Mouse (Mus musculus) liver, embryonic 13.5 days (tissue): ENCODE results near the gene St7. TPM values are rescaled to one million over a fixed set of nuclear protein-coding genes. Genes with fewer than 3 reads are reported as not detected.

Experiments
- ATAC-seq: fragments of 200-750 bp; cut with Nextera tagmentation; 2 replicates; pipeline ENCODE4 v1.8.0; 2017; ENCODE audit warnings: low read depth, mild to moderate bottlenecking, moderate number of reproducible peaks, moderate library complexity
- DNase-seq: peaks from one replicate; pipeline ENCODE4 v3.0.0; 2022
- H3K27ac ChIP-seq: fragments of 300-500 bp; sonication (generic); 2 replicates; pipeline ENCODE4 v1.5.1; 2015; ENCODE audit warnings: moderate library complexity, mild to moderate bottlenecking, inconsistent platforms
- H3K27me3 ChIP-seq: fragments of 300-500 bp; sonication (generic); 2 replicates; pipeline ENCODE4 v1.6.1; 2015; ENCODE audit warnings: mild to moderate bottlenecking, inconsistent platforms
- H3K36me3 ChIP-seq: fragments of 300-500 bp; sonication (generic); 2 replicates; pipeline ENCODE4 v1.6.1; 2015; ENCODE audit warnings: mild to moderate bottlenecking, inconsistent platforms
- H3K4me1 ChIP-seq: fragments of 300-500 bp; sonication (generic); replicated peaks from 2 replicates; pipeline ENCODE4 v1.6.1; 2015; ENCODE audit warnings: inconsistent platforms
- H3K4me2 ChIP-seq: fragments of 300-500 bp; sonication (generic); 2 replicates; pipeline ENCODE4 v1.6.1; 2015; ENCODE audit warnings: inconsistent platforms, mild to moderate bottlenecking, moderate library complexity
- H3K4me3 ChIP-seq: fragments of 300-500 bp; sonication (generic); replicated peaks from 2 replicates; pipeline ENCODE4 v1.5.1; 2015; ENCODE audit warnings: mild to moderate bottlenecking, inconsistent platforms
- H3K9ac ChIP-seq: fragments of 300-500 bp; sonication (generic); 2 replicates; pipeline ENCODE4 v1.6.1; 2015; ENCODE audit warnings: mild to moderate bottlenecking, inconsistent platforms
- H3K9me3 ChIP-seq: fragments of 300-500 bp; sonication (generic); replicated peaks from 2 replicates; pipeline ENCODE4 v1.6.1; 2016; ENCODE audit warnings: inconsistent platforms
- WGBS: fragments of 180-500 bp; shearing (Covaris S2); methylation state at CpG from one replicate; pipeline ENCODE4 v1.1.7; 2015; ENCODE audit not compliant: insufficient replicate concordance; 5-methylcytosine and 5-hydroxymethylcytosine counted together
- polyA plus RNA-seq: library from polyadenylated mRNA; unstranded; fragments of >200 nt; fragmentation: Nextera tagmentation; extraction: Ambion mirVana; gene quantifications from 2 replicates; pipeline ENCODE4 v1.2.1, GENCODE M21; 2015

Gene St7
- polyA plus RNA-seq, 1 experiment from 2014 or later: 11.8 TPM

DNA sequence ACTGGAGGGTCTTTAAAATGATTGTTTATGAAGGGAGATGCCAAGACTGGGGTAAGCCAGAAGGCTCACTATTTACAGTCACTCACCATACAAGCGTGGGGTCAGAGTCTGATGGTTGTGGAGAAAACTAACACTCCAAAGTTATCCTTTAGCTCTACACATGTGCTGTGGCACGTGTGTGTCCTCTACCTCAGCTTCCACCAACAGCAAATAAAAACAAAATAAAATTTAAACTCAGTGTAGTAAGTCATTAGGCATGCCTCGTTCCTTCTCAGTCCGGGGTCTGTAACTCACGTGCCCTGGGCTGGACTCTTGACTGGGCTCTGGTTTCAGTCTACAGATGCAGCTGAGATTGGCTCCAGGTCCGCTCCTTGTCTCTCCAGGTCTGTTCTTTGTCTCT, 27.3 kb downstream of the St7 start:
- no peak overlapping the region for H3K9ac ChIP-seq
- DNase-seq (no peak), ATAC-seq (no peak)
- WGBS: 67% methylated on average over 6 of the region's 6 CpGs
- H3K9me3 ChIP-seq: no peaks in the 10 kb centered on the region
- no peak overlapping the region for H3K4me2 ChIP-seq
- H3K27me3 ChIP-seq: no peaks in the 10 kb centered on the region
- no peaks in the 10 kb centered on the region for H3K36me3 ChIP-seq
- H3K4me3 ChIP-seq: no peak overlapping the region
- peaks cover 26% of the 10 kb centered on the region for H3K4me1 ChIP-seq
- no peak overlapping the region for H3K27ac ChIP-seq

DNA sequence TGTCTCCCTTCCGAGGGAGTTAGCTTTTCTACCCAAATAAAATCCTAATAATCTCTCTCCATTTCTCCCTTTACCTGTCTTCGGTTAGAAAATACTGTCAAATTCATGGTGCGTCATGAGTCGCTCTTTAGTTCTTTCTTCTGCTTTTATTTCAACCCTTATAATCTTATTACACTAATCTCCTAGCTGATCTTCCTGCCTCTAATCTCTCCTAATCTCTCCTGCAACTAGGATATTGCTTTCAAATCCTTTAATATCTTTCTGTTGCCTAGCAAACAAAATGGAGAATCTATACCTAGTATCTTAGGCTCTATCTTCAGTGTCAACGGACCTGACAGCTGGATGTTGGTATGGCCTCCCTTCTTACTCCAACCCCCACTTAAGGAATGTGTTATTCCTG, 29.0 kb downstream of the St7 start:
- no peak overlapping the region for H3K4me2 ChIP-seq
- peaks cover 34% of the 10 kb centered on the region for H3K4me1 ChIP-seq
- no peak overlapping the region for H3K4me3 ChIP-seq
- H3K27me3 ChIP-seq: no peaks in the 10 kb centered on the region
- H3K9ac ChIP-seq: no peak overlapping the region
- DNase-seq (no peak), ATAC-seq (no peak)
- H3K27ac ChIP-seq: no peak overlapping the region
- H3K36me3 ChIP-seq: no peaks in the 10 kb centered on the region
- no peaks in the 10 kb centered on the region for H3K9me3 ChIP-seq
- WGBS: 79% methylated on average over 5 of the region's 5 CpGs

DNA sequence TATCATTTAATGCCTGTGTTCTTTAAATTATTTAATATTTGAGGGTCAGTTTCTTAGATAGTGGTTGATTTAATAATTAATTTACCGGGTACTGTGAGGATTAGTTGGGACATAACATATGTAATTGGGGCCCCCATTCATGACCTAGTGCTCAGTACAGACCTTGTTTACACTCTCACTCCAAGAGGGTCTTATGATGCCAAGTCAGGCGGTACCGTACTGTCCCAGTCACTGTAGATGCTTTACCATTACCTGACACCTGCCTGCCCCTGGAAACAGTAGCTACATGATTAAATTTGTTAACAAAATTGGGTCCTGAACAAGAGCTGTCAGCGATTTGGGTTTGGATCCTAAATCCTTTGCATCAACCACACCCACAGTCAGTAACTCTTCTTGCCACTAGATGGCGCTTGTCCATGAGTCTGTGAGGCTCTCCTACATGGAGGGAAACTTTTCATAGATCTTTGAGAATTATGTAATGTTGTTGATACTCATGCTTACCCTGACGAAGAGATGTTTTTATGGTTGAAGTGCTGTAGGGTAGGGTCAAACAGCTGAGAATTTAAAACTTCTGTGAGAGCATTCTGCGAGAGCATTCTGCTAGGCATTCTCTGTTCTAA, 33.2 kb downstream of the St7 start:
- peak; percentile 49; the same call in 1 of the 2 replicates for ATAC-seq
- Histone ChIP-seq H3K4me3 (no peak overlapping the region), H3K27ac (0 out of 2 replicates have a peak overlapping the region, but pooled peaks have one; percentile 5), H3K27me3 (no peaks in the 10 kb centered on the region), H3K36me3 (no peaks in the 10 kb centered on the region), H3K9me3 (no peaks in the 10 kb centered on the region), H3K4me2 (no peak overlapping the region), H3K4me1 (peaks cover 42% of the 10 kb centered on the region), H3K9ac (no peak overlapping the region)
- DNase-seq: peak; percentile 53
- WGBS: 40% methylated on average over 7 of the region's 7 CpGs

DNA sequence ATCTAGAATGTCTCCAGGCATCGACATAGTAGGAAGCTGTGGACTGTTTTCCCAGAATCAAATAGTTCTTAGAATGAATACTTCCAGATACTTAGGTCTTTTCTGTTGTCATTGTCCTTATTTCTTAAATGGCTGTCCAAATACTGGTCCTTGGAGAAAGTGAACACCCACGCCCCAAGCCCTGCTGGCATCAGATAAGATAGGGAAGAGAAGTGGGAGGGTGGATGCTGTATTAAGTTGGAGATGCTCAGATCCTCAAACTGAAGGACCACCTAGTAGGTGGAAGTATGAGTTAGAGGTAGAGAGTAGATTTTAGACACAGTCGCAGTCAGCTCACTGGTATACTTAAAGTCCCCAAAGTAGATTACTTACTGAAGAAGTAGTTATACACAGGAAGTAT, 34.5 kb downstream of the St7 start:
- H3K36me3 ChIP-seq: no peaks in the 10 kb centered on the region
- WGBS: 57% methylated on average over 3 of the region's 3 CpGs
- no peak overlapping the region for H3K9ac ChIP-seq
- no peaks in the 10 kb centered on the region for H3K9me3 ChIP-seq
- H3K4me2 ChIP-seq: no peak overlapping the region
- DNase-seq: no peak
- H3K4me3 ChIP-seq: no peak overlapping the region
- H3K4me1 ChIP-seq: peaks cover 39% of the 10 kb centered on the region
- no peak overlapping the region for H3K27ac ChIP-seq
- no peaks in the 10 kb centered on the region for H3K27me3 ChIP-seq
- ATAC-seq: peak; percentile 53

DNA sequence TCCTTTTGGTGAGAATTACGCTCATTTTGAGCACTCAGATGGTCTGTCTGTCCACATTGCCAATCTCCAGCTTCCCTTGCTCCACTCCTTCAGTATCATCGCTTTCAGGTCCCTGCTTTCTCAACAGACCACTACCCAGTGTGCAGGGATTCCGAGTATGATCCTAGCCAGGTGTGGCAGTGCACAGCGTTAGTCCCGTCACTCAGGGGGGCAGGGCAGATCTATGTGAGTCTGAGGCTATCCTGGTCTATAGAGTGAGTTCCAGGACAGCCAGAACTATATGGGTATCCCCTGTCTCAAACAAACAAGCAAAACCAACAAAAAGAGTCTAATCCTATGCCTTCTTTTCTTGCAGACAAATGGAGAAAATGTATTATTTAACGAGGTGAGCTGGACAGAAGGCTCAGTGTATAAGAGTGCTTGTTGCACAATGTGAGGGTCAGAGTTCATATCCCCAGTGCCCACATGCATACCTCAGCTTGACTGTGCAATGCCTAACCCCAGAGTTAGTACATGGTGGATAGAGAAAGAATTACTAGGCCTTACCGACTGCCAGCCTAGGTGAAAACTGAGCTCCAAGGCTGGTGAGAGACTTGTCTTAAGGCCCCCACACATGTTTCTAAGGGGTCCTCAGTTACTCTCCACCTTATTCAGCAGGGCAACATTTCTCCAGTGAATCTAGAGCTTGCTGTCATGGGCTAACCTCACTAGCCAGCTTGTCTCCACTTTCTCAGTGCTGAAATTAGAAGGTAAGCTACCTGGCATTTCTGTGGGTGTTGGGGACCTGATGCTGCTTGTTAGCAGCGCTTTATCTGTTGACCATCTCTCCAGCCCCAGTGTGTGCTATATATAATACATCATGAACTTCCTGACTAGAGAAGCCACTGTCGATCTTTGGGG, 35.4 kb downstream of the St7 start:
- H3K4me2 ChIP-seq: no peak overlapping the region
- ATAC-seq (peak; percentile 69), DNase-seq (no peak)
- 65% methylated on average over 9 of the region's 9 CpGs for WGBS
- no peaks in the 10 kb centered on the region for H3K9me3 ChIP-seq
- H3K36me3 ChIP-seq: no peaks in the 10 kb centered on the region
- H3K4me1 ChIP-seq: peaks cover 45% of the 10 kb centered on the region
- H3K9ac ChIP-seq: no peak overlapping the region
- 0 out of 2 replicates have a peak overlapping the region, but pooled peaks have one; percentile 29 for H3K27ac ChIP-seq
- H3K27me3 ChIP-seq: no peaks in the 10 kb centered on the region
- no peak overlapping the region for H3K4me3 ChIP-seq

DNA sequence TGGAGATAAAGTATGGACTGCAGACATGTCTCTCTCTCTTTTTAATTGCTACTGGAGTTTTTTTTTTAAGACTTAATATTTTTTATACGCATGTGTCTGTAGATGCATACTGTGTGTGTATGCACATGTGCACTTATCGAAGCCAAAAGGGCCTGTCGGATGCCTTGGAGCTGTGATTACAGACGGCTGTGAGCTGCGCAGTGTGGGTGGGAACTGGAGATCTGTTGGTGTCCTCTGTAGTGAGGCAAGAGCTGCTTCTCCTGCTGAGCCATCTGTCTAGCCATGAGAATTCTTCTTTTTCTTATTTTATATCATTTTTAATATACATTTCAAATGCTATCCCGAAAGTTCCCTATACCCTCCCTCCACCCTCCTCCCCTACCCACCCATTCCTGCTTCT, 37.4 kb downstream of the St7 start:
- no peaks in the 10 kb centered on the region for H3K27me3 ChIP-seq
- H3K4me1 ChIP-seq: peaks cover 48% of the 10 kb centered on the region
- H3K4me3 ChIP-seq: no peak overlapping the region
- H3K36me3 ChIP-seq: no peaks in the 10 kb centered on the region
- WGBS: 78% methylated on average over 6 of the region's 6 CpGs
- H3K4me2 ChIP-seq: no peak overlapping the region
- H3K9me3 ChIP-seq: no peaks in the 10 kb centered on the region
- ATAC-seq (no peak), DNase-seq (no peak)
- H3K27ac ChIP-seq: no peak overlapping the region
- H3K9ac ChIP-seq: no peak overlapping the region

DNA sequence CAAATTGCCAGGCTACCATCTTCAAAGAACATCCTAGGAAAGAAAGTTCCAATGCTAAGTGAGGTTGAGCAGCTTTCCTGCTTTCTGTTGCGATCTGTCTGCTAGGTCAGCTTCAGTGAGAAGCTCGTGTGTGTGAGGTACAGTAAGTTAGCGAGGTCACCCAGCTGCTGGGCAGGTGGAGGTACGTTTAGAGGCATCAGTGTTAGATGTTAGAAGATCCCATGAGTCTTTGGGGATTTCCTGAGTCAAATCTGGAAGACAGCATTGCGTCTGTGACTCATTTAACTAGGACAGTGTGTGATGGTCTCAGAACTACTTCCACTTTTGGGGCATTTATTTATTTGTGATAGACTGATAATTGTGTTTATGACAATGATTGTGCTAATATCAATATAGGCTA, 39.0 kb downstream of the St7 start:
- H3K27me3 ChIP-seq: no peaks in the 10 kb centered on the region
- no peaks in the 10 kb centered on the region for H3K9me3 ChIP-seq
- H3K4me2 ChIP-seq: no peak overlapping the region
- no peaks in the 10 kb centered on the region for H3K36me3 ChIP-seq
- DNase-seq (no peak), ATAC-seq (no peak)
- WGBS: 58% methylated on average over 5 of the region's 5 CpGs
- peaks cover 52% of the 10 kb centered on the region for H3K4me1 ChIP-seq
- H3K4me3 ChIP-seq: no peak overlapping the region
- H3K27ac ChIP-seq: 0 out of 2 replicates have a peak overlapping the region, but pooled peaks have one; percentile 32
- no peak overlapping the region for H3K9ac ChIP-seq

DNA sequence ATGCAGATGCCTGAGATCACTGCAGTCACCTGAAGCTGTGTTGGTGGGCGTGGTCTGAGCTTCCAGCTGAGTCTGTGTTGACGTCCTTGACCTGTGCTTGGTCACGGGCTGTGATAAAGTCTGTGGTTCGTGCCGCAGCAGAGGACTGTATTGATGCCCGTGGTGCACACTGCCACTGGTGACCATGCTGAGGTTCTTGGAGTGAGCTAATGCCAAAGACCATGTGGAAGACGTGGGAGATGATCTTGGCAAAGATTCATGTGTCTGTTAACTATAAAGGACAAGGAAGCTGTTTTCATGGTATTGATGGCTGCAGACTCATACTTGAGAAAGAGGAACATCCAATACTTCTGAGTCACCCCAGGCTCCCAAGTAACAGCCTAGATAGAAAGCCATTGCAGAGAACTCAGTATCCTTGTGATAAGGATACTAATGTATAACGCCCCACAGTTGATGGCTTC, 41.2 kb downstream of the St7 start:
- Histone ChIP-seq H3K4me1 (peaks cover 49% of the 10 kb centered on the region), H3K4me2 (peak overlapping the region; percentile 49), H3K27me3 (no peaks in the 10 kb centered on the region), H3K27ac (peak overlapping the region; percentile 90), H3K9me3 (no peaks in the 10 kb centered on the region), H3K36me3 (no peaks in the 10 kb centered on the region), H3K9ac (0 out of 2 replicates have a peak overlapping the region, but pooled peaks have one; percentile 39), H3K4me3 (0 out of 2 replicates have a peak overlapping the region, but pooled peaks have one; percentile 20)
- WGBS: 17% methylated on average over 8 of the region's 8 CpGs
- ATAC-seq: peak; percentile 94
- peak; percentile 74 for DNase-seq

DNA sequence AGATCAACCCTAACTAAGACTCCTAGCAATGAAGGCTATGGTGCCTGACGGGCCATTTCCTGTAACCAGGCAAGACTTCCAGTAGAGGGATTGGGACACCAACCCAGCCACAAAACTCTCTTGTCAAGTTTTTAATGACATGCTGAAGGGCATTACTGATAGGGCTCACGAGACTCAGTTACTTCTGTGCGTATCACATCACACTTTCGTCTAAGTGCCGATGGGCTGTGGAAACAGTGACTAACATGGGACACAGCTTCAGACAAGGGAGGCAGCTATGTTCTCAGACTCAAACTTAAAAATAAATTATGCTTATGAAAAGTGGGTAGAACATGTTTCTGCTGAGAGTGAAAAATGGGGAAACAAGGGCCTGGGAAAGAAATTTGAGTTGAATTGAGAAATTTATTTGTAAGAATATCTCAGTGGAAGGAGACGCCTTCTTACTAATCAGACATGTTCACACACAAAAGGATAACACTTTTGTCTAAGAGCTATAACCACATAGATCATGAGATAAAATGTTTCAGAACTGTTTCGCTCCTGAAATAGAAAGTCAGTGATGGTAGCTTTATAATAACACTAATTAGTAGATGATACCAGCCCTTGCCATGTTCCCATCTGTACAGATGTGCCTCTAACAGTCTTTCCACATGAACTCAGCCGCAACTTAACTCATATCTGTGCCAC, 44.7 kb downstream of the St7 start:
- Histone ChIP-seq H3K4me3 (no peak overlapping the region), H3K27ac (peak overlapping the region; percentile 76), H3K9me3 (no peaks in the 10 kb centered on the region), H3K36me3 (no peaks in the 10 kb centered on the region), H3K4me2 (peak overlapping the region; percentile 50), H3K9ac (no peak overlapping the region), H3K27me3 (no peaks in the 10 kb centered on the region), H3K4me1 (peaks cover 73% of the 10 kb centered on the region)
- 28% methylated on average over 8 of the region's 8 CpGs for WGBS
- no peak for ATAC-seq
- DNase-seq: no peak

DNA sequence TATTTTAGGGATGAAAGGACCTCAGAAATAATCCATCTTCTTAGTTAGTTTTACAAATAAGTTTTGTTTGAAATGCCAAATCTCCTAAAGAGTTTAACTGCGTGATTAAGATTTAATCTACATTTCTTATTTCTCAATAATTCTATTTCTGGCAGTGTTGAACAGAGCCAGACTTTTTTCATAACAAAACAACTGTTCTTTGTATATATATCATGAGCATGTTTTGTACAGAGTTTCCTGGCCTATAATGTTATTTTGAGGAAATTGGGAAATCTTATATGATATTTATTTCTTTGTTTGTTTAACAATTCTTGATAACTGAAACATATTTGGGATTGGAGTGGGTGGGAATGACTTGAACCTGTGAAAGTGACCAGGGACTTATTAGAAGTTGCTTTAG, 47.4 kb downstream of the St7 start:
- H3K4me1 ChIP-seq: peaks cover 69% of the 10 kb centered on the region
- H3K4me2 ChIP-seq: no peak overlapping the region
- 0 out of 2 replicates have a peak overlapping the region, but pooled peaks have one; percentile 94 for H3K27ac ChIP-seq
- no peak overlapping the region for H3K9ac ChIP-seq
- DNase-seq: no peak
- no peak for ATAC-seq
- H3K4me3 ChIP-seq: no peak overlapping the region
- H3K9me3 ChIP-seq: no peaks in the 10 kb centered on the region
- no peaks in the 10 kb centered on the region for H3K36me3 ChIP-seq
- 83% methylated on average over 1 of the region's 1 CpGs for WGBS
- no peaks in the 10 kb centered on the region for H3K27me3 ChIP-seq

DNA sequence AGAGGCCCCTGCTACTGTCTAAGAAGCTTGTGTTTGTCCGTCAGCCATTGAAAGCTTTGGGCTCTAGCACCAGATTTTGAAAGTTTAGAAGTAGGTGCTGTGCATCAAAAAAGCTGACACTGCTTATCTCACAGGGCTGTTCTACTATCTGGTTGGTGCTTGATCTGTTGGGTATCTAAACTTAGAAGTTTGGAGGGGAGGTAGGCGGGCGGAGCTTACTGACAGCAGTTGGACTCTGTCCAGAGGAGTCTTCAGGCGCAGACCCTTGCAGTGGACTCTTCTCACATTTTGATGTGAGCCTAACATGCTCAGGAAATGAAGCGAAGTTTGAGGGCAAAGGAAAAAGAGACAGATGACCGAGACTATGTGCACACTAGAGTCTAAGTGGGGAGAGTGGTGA, 48.9 kb downstream of the St7 start:
- H3K27me3 ChIP-seq: no peaks in the 10 kb centered on the region
- no peaks in the 10 kb centered on the region for H3K9me3 ChIP-seq
- H3K9ac ChIP-seq: peak overlapping the region; percentile 61
- peak overlapping the region; percentile 47 for H3K4me2 ChIP-seq
- 22% methylated on average over 6 of the region's 6 CpGs for WGBS
- DNase-seq (peak; percentile 43), ATAC-seq (peak; percentile 59)
- no peaks in the 10 kb centered on the region for H3K36me3 ChIP-seq
- peak overlapping the region; percentile 94 for H3K27ac ChIP-seq
- peaks cover 63% of the 10 kb centered on the region for H3K4me1 ChIP-seq
- no peak overlapping the region; the same call in 1 of the 2 replicates for H3K4me3 ChIP-seq
